Mouse (Mus musculus) forelimb bud, embryonic 11.5 days (tissue): ENCODE measurements around the gene Selenop.

ENCODE experiments used
- DNase-seq: peaks from one replicate; pipeline ENCODE4 v3.0.0-alpha.2; 2012; ENCODE audit warnings: low read depth, low spot score

Gene Selenop

GRCm38 (mm10) chr15:3270646-3271077, 2.3 kb downstream of the Selenop start:
- peak; percentile 73 for DNase-seq

- DNase-seq, result no peak
Measured at GRCm38 (mm10) chr15:3271216-3271615, 2.9 kb downstream of the Selenop start.

- no peak for DNase-seq
Measured at GRCm38 (mm10) chr15:3273191-3273590, 4.8 kb downstream of the Selenop start.

GRCm38 (mm10) chr15:3277391-3277790, 9.0 kb downstream of the Selenop start:
- no peak for DNase-seq

- no peak for DNase-seq
Measured at GRCm38 (mm10) chr15:3279242-3279641, 10.9 kb downstream of the Selenop start.

- no peak for DNase-seq
Measured at GRCm38 (mm10) chr15:3281216-3281615, 12.9 kb downstream of the Selenop start.

GRCm38 (mm10) chr15:3281737-3282136, 13.4 kb downstream of the Selenop start:
- DNase-seq, result no peak

- DNase-seq, result no peak
Measured at GRCm38 (mm10) chr15:3286032-3286431, 17.7 kb downstream of the Selenop start.

- DNase-seq, result no peak
Measured at GRCm38 (mm10) chr15:3290435-3290834, 22.1 kb downstream of the Selenop start.

- DNase-seq, result no peak
Measured at GRCm38 (mm10) chr15:3293477-3293876, 25.1 kb downstream of the Selenop start.

GRCm38 (mm10) chr15:3295986-3296385, 27.6 kb downstream of the Selenop start:
- DNase-seq, result no peak

GRCm38 (mm10) chr15:3297615-3298014, 29.3 kb downstream of the Selenop start:
- no peak for DNase-seq

GRCm38 (mm10) chr15:3300361-3301100, 32.2 kb downstream of the Selenop start:
- DNase-seq, result no peak

- DNase-seq, result no peak
Measured at GRCm38 (mm10) chr15:3303426-3303825, 35.1 kb downstream of the Selenop start, which contains the start of gene Ccdc152. Ccdc152 (minus strand) TSS chr15:3303526.

- DNase-seq, result no peak
Measured at GRCm38 (mm10) chr15:3309856-3310255, 41.5 kb downstream of the Selenop start.

GRCm38 (mm10) chr15:3312937-3313336, 44.6 kb downstream of the Selenop start:
- no peak for DNase-seq

GRCm38 (mm10) chr15:3316617-3317016, 48.3 kb downstream of the Selenop start:
- no peak for DNase-seq

GRCm38 (mm10) chr15:3319929-3320328, 51.6 kb downstream of the Selenop start:
- no peak for DNase-seq

- DNase-seq, result no peak
Measured at GRCm38 (mm10) chr15:3323041-3323440, 54.7 kb downstream of the Selenop start.
